Mouse (Mus musculus) hindbrain, embryonic 14.5 days (tissue): ENCODE data around the gene Cyp2a12. TPM values are rescaled to one million over a fixed set of nuclear protein-coding genes. Genes with fewer than 3 reads are reported as not detected.

Source experiments
- ATAC-seq: fragments of 200-750 bp; cut with Nextera tagmentation; 2 replicates; pipeline ENCODE4 v1.8.0; 2017; ENCODE audit warnings: moderate number of reproducible peaks, mild to moderate bottlenecking, moderate TSS enrichment, moderate library complexity; ENCODE audit not compliant: low FRiP score
- DNase-seq: peaks from one replicate; pipeline ENCODE4 v3.0.0-alpha.2; 2015; ENCODE audit warnings: low spot score
- H3K27ac ChIP-seq: fragments of 300-500 bp; sonication (generic); 2 replicates; pipeline ENCODE4 v1.5.1; 2014; ENCODE audit warnings: mild to moderate bottlenecking, moderate library complexity
- H3K27me3 ChIP-seq: fragments of 300-500 bp; sonication (generic); 2 replicates; pipeline ENCODE4 v1.6.1; 2014; ENCODE audit warnings: mild to moderate bottlenecking, low read length, mixed read lengths; ENCODE audit not compliant: control insufficient read depth, insufficient read depth
- H3K36me3 ChIP-seq: fragments of 300-500 bp; sonication (generic); replicated peaks from 2 replicates; pipeline ENCODE4 v1.6.1; 2014; ENCODE audit not compliant: control insufficient read depth, insufficient read depth
- H3K4me1 ChIP-seq: fragments of 300-500 bp; sonication (generic); replicated peaks from 2 replicates; pipeline ENCODE4 v1.6.1; 2014; ENCODE audit warnings: antibody characterized with exemption, low read length, mixed read lengths; ENCODE audit not compliant: control insufficient read depth, insufficient read depth
- H3K4me2 ChIP-seq: fragments of 300-500 bp; sonication (generic); replicated peaks from 2 replicates; pipeline ENCODE4 v1.6.1; 2014; ENCODE audit warnings: mild to moderate bottlenecking, moderate library complexity
- H3K4me3 ChIP-seq: fragments of 300-500 bp; sonication (generic); replicated peaks from 2 replicates; pipeline ENCODE4 v1.5.1; 2014; ENCODE audit warnings: mild to moderate bottlenecking, low read length
- H3K9ac ChIP-seq: fragments of 300-500 bp; sonication (generic); 2 replicates; pipeline ENCODE4 v1.6.1; 2014
- H3K9me3 ChIP-seq: fragments of 300-500 bp; sonication (generic); 2 replicates; pipeline ENCODE4 v1.6.1; 2016; ENCODE audit warnings: low read length; ENCODE audit not compliant: control insufficient read depth
- WGBS: fragments of 180-500 bp; shearing (Covaris S2); extraction: QIAGEN DNeasy Blood & Tissue Kit; methylation state at CpG from one replicate; pipeline ENCODE4 v1.1.7; 2014; 5-methylcytosine and 5-hydroxymethylcytosine counted together
- polyA plus RNA-seq: library from polyadenylated mRNA; unstranded; fragments of >200 nt; fragmentation: Nextera tagmentation; extraction: Ambion mirVana; gene quantifications from 2 replicates; pipeline ENCODE4 v1.2.1, GENCODE M21; 2014

The Cyp2a12 gene
- polyA plus RNA-seq, 1 experiment from 2014 or later, result not detected

DNA sequence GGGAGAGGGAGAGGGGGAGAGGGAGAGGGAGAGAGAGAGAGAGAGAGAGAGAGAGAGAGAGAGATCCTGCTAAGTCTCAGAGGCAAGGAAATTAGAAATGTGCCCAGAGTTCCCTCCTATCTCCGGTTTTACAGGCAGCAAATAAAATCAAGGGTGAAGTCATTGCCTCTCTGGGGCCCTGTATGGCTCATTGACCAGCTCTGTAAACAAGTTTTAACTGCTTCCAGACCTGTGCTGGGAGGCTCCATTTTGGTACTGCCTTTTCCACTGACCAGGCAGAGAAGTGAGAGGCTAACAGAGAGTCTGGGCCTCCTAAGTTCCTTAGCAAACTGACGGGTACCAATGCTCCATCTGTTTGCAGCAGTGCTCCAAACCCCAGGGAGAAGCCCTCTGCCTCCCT, 52.7 kb downstream of the Cyp2a12 start:
- H3K4me2 ChIP-seq, result no peak overlapping the region
- H3K27ac ChIP-seq, result no peak overlapping the region
- H3K4me3 ChIP-seq, result no peak overlapping the region
- DNase-seq, result no peak
- H3K9me3 ChIP-seq, result no peaks in the 10 kb centered on the region
- H3K36me3 ChIP-seq, result no peaks in the 10 kb centered on the region
- no peaks in the 10 kb centered on the region for H3K4me1 ChIP-seq
- WGBS, result 82% methylated on average over 2 of the region's 2 CpGs
- H3K27me3 ChIP-seq, result no peaks in the 10 kb centered on the region
- H3K9ac ChIP-seq, result no peak overlapping the region
- no peak for ATAC-seq

Other genes with a start within 250 kb of the Cyp2a12 start
- not detected in 2 replicates for gene Cyp2g1, start 220.2 kb upstream of the Cyp2a12 start, polyA plus RNA-seq
- gene Cyp2a5, start 193.8 kb upstream of the Cyp2a12 start, polyA plus RNA-seq, result 1.3 TPM in 2 replicates
- not detected in 2 replicates for gene Cyp2a22, start 89.7 kb upstream of the Cyp2a12 start, polyA plus RNA-seq
- not detected in 2 replicates for gene Cyp2f2, start 90.8 kb downstream of the Cyp2a12 start, polyA plus RNA-seq
- 0.17 and 0.19 TPM in 2 replicates for gene Cyp2t4, start 124.6 kb downstream of the Cyp2a12 start, polyA plus RNA-seq
- gene Egln2, start 137.7 kb downstream of the Cyp2a12 start, polyA plus RNA-seq, result 55.3 and 55.7 TPM in 2 replicates
- 91.3 and 102 TPM in 2 replicates for gene Rab4b, start 149.8 kb downstream of the Cyp2a12 start, polyA plus RNA-seq
- not detected in 2 replicates for gene Gm21983, start 152.0 kb downstream of the Cyp2a12 start, polyA plus RNA-seq
- 24.6 and 28.5 TPM in 2 replicates for gene Mia, start 152.1 kb downstream of the Cyp2a12 start, polyA plus RNA-seq
- gene BC024978, start 166.7 kb downstream of the Cyp2a12 start, polyA plus RNA-seq, result 3.4 and 3.5 TPM in 2 replicates
- gene Snrpa, start 167.2 kb downstream of the Cyp2a12 start, polyA plus RNA-seq, result 192 and 195 TPM in 2 replicates
- 6.5 and 8.7 TPM in 2 replicates for gene Itpkc, start 199.6 kb downstream of the Cyp2a12 start, polyA plus RNA-seq
- 17.4 and 17.8 TPM in 2 replicates for gene Coq8b, start 203.9 kb downstream of the Cyp2a12 start, polyA plus RNA-seq
- gene Numbl, start 229.4 kb downstream of the Cyp2a12 start, polyA plus RNA-seq, result 36.2 and 39.2 TPM in 2 replicates